ENCODE assay signal across 11 mouse cellular contexts in genomic region chr2:31043856-31044255, GRCm38 (mm10).
"Had no signal": no experiment of that assay in that cellular context is flagged by ENCODE, and none has a peak within 500 bp of the region (broad histone marks: within the 10 kb centered on the region; RNA-seq: fewer than 3 reads in every experiment).

No protein-coding gene starts in this region.

- H3K4me3 ChIP-seq: intestine, embryonic 15.5 days; left cerebral cortex, adult 2 months; liver, embryonic 13.5 days had no signal

- ATAC-seq: hindbrain, embryonic 16.5 days; intestine, embryonic 15.5 days had no signal

- H3K4me1 ChIP-seq: intestine, embryonic 15.5 days had no signal

- H3K9ac ChIP-seq: intestine, embryonic 15.5 days; liver, embryonic 13.5 days had no signal

- H3K27me3 ChIP-seq: intestine, embryonic 15.5 days; liver, embryonic 13.5 days had no signal

- H3K27ac ChIP-seq: intestine, embryonic 15.5 days; liver, embryonic 13.5 days had no signal

- H3K4me2 ChIP-seq: intestine, embryonic 15.5 days; liver, embryonic 13.5 days; midbrain, embryonic 11.5 days had no signal

- H3K9me3 ChIP-seq: intestine, embryonic 15.5 days; liver, embryonic 13.5 days had no signal

- DNase-seq: layer of hippocampus, postnatal 36 days; liver, embryonic 13.5 days; lung, adult 2 months; lung, postnatal 14 days; lung, postnatal 4 days; midbrain, embryonic 14.5 days; thymus, postnatal 36 days had no signal
